Mouse (Mus musculus): ENCODE data around the gene Ereg.
A peak's percentile ranks its signal among the peaks of the same experiment; 100 is the strongest.

The Ereg gene

DNA sequence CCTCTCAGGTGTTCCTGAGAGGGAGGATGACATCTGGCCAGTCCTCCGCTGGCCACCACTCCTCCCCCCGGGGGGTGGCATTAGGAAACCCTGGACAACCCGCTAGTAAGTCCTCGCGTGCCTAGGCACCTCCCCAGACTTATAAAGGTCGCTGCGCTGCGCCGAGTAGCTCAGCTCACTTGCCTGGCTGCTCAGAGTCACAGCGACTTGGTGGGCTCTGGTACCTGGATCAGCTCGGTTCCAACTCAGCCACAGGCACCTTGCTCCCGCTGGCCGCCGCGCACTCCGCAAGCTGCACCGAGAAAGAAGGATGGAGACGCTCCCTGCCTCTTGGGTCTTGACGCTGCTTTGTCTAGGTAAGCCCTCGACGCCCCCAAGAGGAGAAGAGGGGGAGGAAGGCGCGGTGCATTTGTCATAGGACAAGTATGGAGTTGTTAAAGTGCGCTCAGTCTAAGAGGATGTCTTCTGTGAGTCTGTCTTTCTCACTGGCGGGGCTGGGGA is at the start of gene Ereg:
Gene Ereg (plus strand): TSS at position 173 of the 501 bp plus-strand sequence.
- DNase-seq (ENCODE audit: low read depth, low spot score) = peak; percentile 12

DNA sequence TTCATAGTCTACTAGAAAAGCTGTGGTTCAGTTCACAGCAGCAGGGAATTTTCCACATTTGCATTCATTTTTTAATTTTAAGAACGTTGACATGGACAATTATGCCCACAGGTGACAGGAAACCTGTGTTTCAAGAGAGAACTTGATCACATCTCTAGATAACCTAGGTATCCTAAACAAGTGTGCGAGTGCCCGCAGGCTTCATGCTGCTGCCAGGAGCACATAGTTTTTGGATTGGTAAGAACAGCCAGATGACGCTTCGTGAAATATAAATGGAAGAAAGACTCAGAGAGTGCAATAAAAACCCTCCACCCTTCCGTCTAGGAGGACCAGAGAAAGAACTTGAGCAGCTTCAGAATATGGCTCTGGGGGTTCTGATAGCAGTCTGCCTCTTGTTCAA is 47.3 kb upstream of the Ereg start, which contains the start of gene Epgn:
Gene Epgn (plus strand): TSS at position 301 of the 400 bp plus-strand sequence.
- no peak for DNase-seq (ENCODE audit: low read depth, low spot score)

DNA sequence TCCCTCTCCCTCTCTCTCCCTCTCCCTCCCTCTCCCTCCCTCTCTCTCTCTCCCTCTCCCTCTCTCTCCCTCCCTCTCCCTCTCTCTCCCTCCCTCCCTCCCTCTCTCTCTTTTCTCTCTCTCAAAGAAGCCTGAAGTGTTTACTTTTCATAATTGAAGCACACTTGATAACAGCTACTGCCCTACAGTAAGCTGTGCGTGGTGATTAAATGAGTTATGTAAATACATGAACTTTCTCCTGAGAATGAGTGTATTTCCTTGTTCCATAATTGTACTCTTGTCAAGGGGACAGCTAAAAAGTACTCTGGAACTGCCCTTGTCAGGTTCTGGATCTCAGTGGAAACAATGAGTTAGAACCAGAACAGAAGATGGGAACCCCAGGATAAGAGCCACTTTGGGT is 46.6 kb upstream of the Ereg start:
- DNase-seq (ENCODE audit: low read depth, low spot score) = no peak

DNA sequence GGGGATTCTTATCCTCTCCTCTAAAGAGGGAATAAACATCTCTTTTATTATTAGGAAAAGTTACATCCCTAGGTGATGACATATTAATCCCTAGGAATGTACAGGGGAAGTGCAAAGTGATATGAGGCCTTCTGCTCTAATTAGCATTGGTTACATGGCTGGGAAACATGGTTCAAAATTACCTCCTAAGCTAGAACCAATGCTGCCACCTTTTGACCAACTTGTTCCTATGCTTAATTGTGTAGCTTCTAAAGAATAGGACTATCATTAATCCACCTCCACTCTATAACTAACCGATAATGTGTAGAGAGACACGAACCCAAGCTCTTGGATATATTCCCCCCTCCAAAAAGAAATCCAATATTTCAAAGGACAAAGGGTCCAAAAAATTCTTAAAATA is 43.8 kb upstream of the Ereg start:
- peak; percentile 12 for DNase-seq (ENCODE audit: low read depth, low spot score)

DNA sequence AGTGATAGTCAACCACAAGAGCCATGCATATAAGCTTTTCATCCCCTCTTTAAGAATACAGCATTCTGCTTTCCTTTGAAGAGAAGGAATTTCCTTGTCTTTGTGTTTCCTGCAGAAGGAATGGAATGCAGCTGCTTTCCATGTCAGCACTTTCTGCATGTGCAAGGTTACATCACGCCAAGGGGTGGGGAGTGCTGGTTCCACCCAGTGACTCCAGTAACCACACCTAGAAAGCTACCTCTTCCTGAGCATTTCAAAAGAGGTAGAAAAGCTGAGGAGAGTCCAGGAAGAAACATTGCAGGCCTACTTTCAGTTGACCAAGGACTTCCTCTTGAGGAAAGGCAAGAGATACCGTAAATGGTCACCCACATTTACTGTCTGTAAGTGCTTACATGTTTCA is 39.1 kb upstream of the Ereg start:
- no peak for DNase-seq (ENCODE audit: low read depth, low spot score)

DNA sequence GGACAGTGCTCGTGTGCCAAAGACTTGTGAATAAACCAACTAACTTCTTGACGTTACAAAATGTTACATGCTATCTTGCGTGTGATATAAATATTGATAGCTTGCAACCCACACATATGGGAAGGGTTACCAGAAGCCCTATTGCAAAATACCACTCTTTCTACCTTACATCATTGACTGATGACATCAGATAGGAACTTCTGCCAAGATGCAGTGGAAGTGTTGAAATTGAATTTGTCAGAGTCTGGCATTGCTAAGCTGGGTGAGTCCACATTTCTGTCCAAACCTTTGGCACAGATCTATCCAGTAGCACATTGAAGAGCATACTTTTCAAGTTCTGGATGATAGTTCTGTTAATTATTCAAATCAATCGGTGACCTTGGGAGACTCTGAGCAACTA is 37.8 kb upstream of the Ereg start:
- DNase-seq (ENCODE audit: low read depth, low spot score) = no peak

DNA sequence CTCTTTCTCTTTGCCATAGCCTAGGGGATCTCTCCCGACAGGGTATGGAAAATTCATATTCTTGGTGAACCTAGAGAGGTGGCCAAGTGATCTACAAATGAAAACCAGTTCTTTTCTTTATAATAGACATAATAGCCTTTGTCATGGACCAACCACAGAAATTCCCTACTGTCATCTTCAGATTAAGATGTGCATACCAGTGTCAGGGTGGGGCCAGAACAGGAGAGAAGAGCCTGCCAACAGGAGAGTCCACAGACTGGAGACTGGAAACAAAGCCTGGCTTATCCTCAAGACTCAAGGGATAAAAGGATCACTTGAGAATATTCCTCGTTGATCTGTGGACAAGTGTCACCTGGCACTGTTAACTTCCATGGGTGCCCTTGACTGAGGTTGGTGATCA is 36.7 kb upstream of the Ereg start:
- DNase-seq (ENCODE audit: low read depth, low spot score) = no peak

DNA sequence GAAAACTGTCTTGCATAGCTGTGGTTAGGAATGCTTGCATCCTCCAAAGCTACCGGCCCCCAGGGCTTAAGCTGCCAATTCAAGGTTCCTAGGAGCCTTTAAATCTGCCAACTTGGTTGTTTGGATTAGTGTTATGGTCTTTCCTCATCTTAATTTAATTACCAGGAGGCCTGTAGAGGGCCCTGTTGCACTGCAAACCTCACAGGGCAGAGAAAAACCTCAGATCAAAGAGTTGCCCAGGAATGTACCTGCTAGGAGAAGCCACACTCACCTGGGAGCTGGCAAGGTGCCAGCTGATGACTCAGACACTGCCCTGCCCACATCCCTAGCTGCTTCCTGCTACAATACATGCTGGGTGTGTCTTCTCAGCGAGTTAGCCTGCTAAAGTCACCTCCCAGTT is 35.9 kb upstream of the Ereg start:
- peak; percentile 33 for DNase-seq (ENCODE audit: low read depth, low spot score)

DNA sequence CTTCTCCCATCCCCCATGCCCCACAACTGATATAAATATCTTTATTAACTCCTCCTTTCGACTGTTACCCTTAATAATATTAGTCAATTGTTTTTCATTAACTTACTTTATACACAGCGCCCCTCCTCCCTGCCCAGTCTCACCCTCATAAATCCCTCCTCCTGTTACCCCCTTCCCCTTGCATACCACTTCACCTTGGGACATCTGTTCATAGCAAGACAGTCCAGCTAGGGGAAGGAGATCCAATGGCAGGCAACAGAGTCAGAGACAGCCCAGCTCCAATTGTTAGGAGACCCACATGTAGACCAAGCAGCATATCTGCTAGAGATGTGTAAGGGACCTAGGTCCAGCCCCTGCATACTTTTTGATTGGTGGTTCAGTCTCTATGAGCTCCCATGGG is 35.5 kb upstream of the Ereg start:
- no peak for DNase-seq (ENCODE audit: low read depth, low spot score)

DNA sequence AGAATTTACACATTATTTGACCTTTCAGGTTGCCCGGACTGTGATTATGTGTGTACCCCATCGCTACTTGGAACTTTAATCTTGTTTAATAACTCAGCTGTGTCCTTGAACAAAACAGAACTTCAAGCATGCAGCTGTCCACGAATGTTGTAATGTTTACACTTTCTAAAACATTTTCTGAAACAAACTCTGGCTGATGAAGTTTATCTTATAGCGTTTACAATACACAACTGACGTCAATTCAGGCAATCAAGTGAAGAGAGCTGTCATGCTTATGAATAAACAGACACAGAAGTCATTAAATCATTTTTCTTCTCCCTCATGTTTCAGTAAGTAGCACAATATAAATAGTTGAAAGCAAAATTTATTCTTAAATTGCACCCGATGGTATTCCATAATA is 26.4 kb upstream of the Ereg start:
- DNase-seq (ENCODE audit: low read depth, low spot score) = no peak

DNA sequence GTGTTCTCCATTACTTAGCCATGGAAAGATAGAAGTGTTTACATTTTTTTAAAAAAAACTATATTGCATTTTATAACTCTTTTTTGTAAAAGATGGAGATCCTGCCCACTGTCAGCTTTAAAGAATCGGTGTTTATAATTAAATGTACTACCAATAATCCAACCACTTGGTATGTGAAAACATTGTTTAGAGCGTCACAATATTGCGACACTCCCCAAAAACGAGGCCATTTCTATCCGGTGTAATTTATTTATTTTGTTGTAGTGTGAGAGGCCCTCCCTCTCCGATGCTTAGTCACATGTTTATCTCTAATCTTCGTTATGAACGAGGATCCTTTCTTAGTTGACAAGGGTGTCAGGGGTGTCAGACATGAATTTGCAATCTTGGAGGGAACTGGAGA is 26.0 kb upstream of the Ereg start:
- no peak for DNase-seq (ENCODE audit: low read depth, low spot score)

DNA sequence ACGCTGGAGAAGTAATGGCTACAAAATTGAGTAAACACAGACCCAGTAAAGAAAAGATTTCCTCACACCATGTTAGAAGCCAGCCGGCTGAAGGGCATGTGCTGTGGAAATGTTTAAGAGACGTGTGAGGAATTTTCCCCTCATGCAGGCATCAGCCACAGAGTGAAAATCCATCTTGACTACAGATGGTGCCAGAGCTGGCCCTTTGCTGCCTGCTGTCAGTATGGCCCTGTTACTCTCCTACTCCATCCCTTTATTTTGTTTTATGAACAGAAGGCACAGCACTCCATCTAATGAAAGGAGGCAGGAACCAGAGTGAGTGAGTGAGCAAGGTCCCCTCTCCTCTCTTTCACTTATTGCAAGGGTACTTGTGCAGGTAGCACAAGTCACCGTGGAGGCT is 2.1 kb upstream of the Ereg start:
- DNase-seq (ENCODE audit: low read depth, low spot score) = no peak

DNA sequence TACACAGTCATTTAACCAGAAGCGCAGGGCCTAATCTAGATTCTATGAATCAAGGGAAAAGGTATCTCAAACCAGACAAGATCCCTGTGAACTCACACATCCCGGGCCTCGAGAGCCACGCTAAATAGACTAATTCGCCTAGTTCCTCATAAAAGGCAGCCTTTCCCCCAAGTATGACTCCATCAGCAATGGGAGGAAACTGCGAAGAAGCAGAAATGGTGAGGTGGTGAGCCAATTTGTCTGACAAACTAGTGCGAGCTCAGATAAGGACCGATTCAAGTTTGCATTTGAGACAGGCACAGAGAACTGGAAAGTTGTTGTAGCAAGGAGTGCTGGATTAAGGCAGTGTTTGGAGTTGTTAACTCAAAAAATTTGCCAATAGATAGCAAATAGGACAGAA is 796 bp upstream of the Ereg start:
- no peak for DNase-seq (ENCODE audit: low read depth, low spot score)

DNA sequence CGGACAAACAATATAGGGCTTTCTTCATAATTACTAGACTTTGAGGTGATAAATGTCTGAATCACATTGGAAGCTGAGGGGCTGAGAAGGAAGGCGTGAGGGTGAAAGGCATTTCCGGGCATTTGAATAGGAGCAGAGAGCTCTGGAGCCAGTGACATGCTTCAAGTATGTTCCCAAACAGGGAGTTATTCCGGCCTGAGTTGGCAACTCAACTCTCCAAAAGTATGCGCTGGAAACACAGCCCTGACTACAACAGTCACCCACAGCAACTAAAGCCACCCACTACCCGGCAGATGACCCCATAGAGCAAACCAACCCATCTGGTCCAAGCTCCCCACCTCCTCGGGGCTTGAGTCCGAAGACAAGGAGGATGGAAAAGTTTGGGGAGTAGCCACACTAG is 396 bp upstream of the Ereg start:
- DNase-seq (ENCODE audit: low read depth, low spot score) = no peak

DNA sequence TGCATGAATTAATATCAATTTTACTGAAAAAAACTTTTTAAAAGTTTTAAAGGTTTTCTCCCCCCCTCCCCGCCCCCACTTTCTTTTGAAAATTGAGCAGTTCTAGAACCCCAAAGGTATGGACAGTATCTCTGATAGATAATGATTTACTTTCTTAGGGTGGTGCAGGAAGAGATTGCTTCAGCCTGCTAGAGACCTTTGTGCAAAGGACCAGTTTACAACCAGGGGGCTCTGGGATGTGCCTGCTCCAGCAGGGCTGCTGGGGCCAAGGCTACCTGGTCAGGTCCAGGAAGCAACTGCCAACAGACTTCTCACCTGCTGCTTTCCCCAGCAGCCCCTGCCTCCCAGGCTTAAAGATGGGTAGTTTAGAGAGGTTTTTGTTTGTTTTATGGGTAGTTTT is 599 bp downstream of the Ereg start:
- DNase-seq (ENCODE audit: low read depth, low spot score) = no peak

DNA sequence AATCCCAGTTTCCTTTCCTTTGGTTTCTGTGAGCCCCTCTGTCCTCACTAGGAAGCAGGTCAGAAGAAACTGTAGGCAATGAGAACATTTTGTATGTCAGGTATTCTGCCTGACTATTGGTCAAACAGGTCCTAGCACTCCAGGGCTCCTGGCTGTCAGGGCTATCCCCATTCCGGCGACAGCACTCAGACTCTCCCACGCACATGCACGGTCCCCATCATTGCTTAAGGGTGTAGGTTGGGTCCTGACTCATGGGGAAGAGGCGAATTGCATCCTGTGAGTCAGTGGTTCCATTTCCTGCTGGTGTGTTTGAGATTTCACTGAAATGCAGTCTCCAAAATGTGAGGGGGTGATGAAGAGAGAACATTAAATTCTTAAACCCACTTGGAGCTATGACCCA is 8.6 kb downstream of the Ereg start:
- DNase-seq (ENCODE audit: low read depth, low spot score) = peak; percentile 75

DNA sequence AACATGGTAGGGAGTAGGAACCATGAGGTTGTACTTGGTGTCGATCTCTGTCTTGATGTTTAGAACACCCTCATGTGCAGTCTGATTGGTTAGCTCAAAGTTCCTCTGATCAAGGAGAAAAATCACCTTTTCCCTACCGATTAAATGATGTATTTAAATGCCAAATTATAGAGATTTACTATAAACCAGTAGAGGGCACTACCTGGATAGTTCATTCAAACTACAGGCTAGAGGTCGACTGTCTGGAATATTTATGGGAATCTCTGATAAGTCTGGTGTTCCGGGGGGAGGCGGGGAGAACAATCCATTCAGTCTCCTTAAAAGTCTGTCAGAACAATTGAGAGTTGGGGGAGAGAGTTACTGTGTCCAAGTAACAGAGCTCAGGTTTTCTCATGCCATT is 10.9 kb downstream of the Ereg start:
- DNase-seq (ENCODE audit: low read depth, low spot score) = no peak

DNA sequence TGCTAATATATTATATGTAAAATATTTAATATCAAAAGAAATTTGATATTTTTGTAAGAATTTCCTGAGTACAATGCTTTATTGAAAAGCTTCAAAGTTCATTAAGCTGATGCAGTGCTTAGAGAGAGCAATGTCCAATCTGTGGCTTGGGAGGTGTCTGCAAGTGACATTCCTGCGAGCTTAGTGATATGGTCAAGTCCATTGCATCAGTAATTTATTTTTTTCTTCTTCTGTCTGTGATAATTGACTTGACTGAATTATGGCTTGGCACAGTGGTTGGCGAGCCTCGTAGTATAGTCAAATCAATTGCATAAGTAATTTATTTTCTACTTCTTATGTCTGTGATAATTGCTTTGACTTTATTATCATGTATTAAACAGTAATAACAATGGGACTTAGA is 15.9 kb downstream of the Ereg start:
- DNase-seq (ENCODE audit: low read depth, low spot score) = no peak

DNA sequence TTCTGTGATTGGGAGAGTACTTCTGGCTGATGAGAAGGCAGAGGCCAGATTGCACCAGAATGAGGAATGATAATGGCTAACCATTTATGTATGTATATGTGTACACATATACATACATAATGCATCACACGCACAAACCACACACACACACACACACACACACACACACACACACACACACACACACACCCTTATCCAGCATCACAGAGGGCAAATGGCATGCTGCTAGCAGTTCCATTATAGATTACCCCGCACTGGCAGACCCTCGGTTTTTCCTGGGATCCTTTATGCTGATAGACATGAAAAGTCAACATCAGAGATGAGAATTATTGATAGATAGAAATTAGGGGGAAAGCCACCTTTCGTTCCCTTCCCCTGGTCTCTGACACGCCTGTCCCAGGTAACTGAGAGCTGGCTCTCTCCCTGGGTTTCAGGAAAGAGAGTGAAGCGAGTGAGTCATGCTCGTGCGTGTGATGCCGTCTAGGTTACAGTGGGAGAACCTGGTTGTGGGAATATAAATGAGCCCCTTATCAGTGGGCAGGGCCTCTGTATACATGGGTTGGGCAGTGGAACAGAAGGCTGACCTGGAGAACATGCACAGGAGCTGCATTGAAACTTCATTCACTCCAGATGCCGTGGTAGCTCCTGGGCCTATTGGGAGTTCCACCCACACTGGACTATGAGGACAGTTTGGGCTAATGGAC is 23.6 kb downstream of the Ereg start:
- DNase-seq (ENCODE audit: low read depth, low spot score) = no peak

DNA sequence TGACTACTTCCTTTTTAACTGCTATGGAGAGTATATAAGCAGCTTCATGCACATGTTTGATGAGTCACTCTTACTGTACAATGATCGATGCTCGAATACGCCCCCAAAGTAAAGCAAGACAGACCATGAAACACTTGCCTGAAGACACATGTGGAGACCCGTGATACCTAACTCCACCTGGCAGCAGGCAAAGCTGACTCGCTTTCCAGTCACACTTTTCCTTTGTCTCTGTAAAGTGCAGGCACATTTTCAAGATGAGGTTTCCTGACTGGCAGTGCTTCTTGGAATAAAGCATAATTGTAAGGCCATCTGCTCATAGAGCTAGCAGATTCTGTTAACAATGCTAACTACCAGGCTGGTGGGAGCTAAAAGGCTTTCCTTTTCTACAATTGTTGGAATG is 27.3 kb downstream of the Ereg start:
- DNase-seq (ENCODE audit: low read depth, low spot score) = peak; percentile 33

DNA sequence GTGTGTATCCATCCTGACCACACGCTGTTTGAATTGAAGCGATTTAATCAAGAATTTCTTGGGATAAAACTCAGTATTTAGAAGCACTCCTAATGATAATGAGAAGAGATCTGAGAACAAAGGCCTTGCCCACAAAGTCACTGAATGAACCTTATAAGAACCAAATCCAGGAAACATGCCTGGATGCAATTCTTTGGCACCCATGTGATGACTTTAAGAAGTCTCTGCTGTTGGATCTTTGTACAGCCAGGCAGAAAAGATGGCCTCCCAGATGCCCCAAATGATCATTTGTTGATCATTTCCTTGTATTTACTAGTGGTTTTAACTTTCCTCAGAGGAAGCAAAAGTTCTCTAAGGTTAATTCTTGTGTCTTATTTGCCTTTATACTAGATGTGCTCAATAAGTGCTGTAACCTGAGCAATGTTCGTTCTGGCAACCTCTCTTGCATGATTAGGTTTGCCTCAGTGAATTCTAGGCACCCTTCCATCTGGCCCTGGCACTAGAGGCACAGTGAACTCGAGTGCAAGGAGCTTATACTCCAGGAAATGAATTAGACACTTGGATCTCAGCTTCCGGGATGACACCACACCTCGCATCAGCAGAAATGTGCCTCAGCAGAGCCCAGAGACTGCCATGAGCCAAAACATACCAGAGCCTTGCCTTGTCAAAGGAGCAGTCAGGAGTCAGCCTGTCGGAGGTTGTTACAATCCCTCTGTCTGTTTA is 29.7 kb downstream of the Ereg start:
- peak; percentile 65 for DNase-seq (ENCODE audit: low read depth, low spot score)

DNA sequence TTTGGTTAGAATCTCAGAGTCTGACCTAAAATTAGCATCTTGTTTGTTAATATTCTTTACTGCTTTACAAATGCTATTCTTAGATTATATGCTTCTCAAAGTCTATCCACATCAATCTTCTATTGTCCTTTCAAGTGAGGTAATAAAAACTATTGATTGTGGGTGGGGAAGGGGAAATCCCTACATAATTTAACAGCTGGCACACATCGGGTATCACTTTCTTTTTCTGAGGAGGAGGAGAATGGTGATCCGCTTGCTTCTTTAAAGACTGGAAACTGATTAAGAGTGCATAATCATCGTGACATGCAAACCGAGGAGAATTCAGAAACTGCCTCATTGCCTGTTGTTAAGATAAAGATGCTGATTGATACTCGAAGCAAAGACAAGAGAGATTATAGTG is 31.8 kb downstream of the Ereg start:
- no peak for DNase-seq (ENCODE audit: low read depth, low spot score)

DNA sequence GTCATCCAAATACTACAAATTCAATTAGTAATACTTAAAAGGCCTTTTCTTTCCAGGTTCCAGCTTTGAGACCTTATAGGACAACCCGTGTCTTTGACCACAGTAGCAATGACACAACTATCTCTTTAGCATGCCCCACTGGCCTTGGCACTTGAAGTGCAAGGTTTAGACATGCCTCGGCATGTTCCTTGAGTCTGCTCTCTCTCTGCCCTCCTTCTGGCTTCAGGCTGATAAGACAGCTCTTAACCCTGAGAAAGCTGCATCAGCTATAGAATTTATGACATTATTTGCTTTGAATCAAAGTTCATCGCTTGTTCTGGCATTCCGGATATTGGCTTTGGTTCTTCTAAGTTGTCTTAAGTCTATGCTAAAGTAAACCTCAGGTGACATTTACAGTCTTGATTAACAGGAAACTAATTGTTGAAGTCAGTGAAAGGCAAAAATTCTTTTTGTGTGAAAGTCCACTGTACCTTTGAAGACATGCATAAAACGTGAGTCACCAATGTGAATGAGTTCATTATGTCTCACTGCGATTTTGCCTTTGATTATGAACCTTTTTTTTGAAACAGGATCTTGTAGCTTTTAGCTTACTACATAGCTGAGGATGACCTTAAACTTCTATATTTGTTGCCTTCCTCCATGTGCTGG is 35.7 kb downstream of the Ereg start:
- no peak for DNase-seq (ENCODE audit: low read depth, low spot score)

Data from brain, adult 2 months (tissue).